Mouse (Mus musculus) myocyte (in vitro differentiated cells): ENCODE measurements around the gene Iqgap1. TPM values are rescaled to one million over a fixed set of nuclear protein-coding genes. Genes with fewer than 3 reads are reported as not detected.
A peak's percentile ranks its signal among the peaks of the same experiment; 100 is the strongest.

ENCODE experiments used
- H3K27me3 ChIP-seq: one replicate; pipeline ENCODE4 v1.6.1; 2011; ENCODE audit not compliant: control insufficient read depth, insufficient read depth, insufficient read length
- H3K36me3 ChIP-seq: one replicate; pipeline ENCODE4 v1.6.1; 2011; ENCODE audit not compliant: control insufficient read depth, insufficient read depth
- H3K4me2 ChIP-seq: one replicate; pipeline ENCODE4 v1.6.1; 2011; ENCODE audit warnings: low read depth, control low read depth
- H3K4me3 ChIP-seq: one replicate; pipeline ENCODE4 v1.5.1; 2011; ENCODE audit warnings: mild to moderate bottlenecking, control low read depth, moderate library complexity
- H3K79me2 ChIP-seq: one replicate; pipeline ENCODE4 v1.6.1; 2011; ENCODE audit not compliant: control insufficient read depth, insufficient read depth
- H3ac ChIP-seq: one replicate; pipeline ENCODE4 v1.6.1; 2011; ENCODE audit not compliant: control insufficient read depth, insufficient read length
- CEBPB ChIP-seq: IDR thresholded peaks from 2 replicates; pipeline ENCODE4 v1.6.1; 2011; ENCODE audit warnings: mild to moderate bottlenecking, moderate library complexity; ENCODE audit not compliant: poor library complexity, insufficient read depth, severe bottlenecking
- E2F4 ChIP-seq: IDR thresholded peaks from one replicate; pipeline ENCODE4 v1.6.1; 2011; ENCODE audit warnings: mild to moderate bottlenecking, control low read depth, moderate library complexity; ENCODE audit not compliant: insufficient read depth
- MAX ChIP-seq: IDR thresholded peaks from one replicate; pipeline ENCODE4 v1.6.1; 2011; ENCODE audit warnings: low read depth, mild to moderate bottlenecking, control low read depth
- MYOD1 ChIP-seq, 3 experiments: IDR thresholded peaks; one replicate each; pipeline ENCODE4 v1.6.1; 2011; ENCODE audit warnings: control low read depth in 2 of 3, low read depth in 2 of 3, mild to moderate bottlenecking in 2 of 3, moderate library complexity in 1 of 3; ENCODE audit not compliant: insufficient read length in 2 of 3, control insufficient read depth in 1 of 3
- MYOG ChIP-seq, 3 experiments: IDR thresholded peaks; one replicate each; pipeline ENCODE4 v1.6.1; 2011; ENCODE audit warnings: control low read depth in 2 of 3, low read depth in 2 of 3, mild to moderate bottlenecking in 2 of 3; ENCODE audit not compliant: insufficient read length in 2 of 3, control insufficient read depth in 1 of 3, insufficient read depth in 1 of 3
- POLR2A ChIP-seq: IDR thresholded peaks from one replicate; pipeline ENCODE4 v1.6.1; 2011; ENCODE audit warnings: low read depth, mild to moderate bottlenecking, control low read depth, moderate library complexity; ENCODE audit not compliant: insufficient read length
- POLR2AphosphoS2 ChIP-seq: IDR thresholded peaks from one replicate; pipeline ENCODE4 v1.6.1; 2011; ENCODE audit warnings: low read depth, control low read depth; ENCODE audit not compliant: insufficient read length
- REST ChIP-seq: IDR thresholded peaks from one replicate; pipeline ENCODE4 v1.6.1; 2011; ENCODE audit warnings: mild to moderate bottlenecking, control low read depth, moderate library complexity; ENCODE audit not compliant: insufficient read depth, insufficient read length
- SRF ChIP-seq: IDR thresholded peaks from one replicate; pipeline ENCODE4 v1.6.1; 2011; ENCODE audit warnings: low read depth; ENCODE audit not compliant: control insufficient read depth, insufficient read length
- TCF12 ChIP-seq: IDR thresholded peaks from one replicate; pipeline ENCODE4 v1.6.1; 2011; ENCODE audit warnings: mild to moderate bottlenecking, control low read depth; ENCODE audit not compliant: poor library complexity, insufficient read depth, severe bottlenecking
- TCF3 ChIP-seq: IDR thresholded peaks from one replicate; pipeline ENCODE4 v1.6.1; 2011; ENCODE audit warnings: low read depth, control low read depth; ENCODE audit not compliant: insufficient read length
- USF1 ChIP-seq: IDR thresholded peaks from one replicate; pipeline ENCODE4 v1.6.1; 2011; ENCODE audit warnings: low read depth, mild to moderate bottlenecking, control low read depth, moderate library complexity
- polyA plus RNA-seq: library from polyadenylated mRNA; unstranded; fragments of >200 nt; fragmentation: generic; extraction: Trizol; gene quantifications from one replicate; pipeline ENCODE4 v1.2.1, GENCODE M21; 2012; ENCODE audit warnings: missing spikeins

Gene Iqgap1
- polyA plus RNA-seq, 1 experiment: 61.7 TPM

DNA sequence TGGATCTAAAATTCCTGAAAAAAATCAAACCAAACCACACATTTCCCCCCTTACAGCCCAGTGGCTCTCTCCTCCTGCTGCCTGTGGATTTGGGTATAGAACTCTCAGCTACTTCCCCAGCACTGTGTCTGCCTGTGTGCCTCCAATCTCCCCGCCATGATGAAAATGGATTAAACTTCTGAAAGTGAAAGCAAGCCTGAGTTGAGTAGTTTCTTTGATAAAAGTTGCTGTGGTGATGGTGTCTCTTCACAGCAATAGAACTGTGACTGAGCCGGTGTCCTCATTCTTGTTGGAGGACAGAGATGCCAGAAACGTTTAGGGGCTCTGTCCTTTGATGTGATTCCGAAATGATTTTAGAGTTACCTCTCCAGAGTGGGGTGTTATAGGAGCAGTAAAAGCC lies 4.9 kb downstream of the Iqgap1 start:
- Histone ChIP-seq H3K27me3 (no peaks in the 10 kb centered on the region), H3K4me3 (no peak overlapping the region), H3K79me2 (no peaks in the 10 kb centered on the region), H3K36me3 (no peaks in the 10 kb centered on the region), H3ac (no peak overlapping the region), H3K4me2 (no peak overlapping the region)
- TF ChIP-seq REST (no peak), E2F4 (no peak), MYOG (IDR thresholded peaks at IDR 0.05; ENCODE audit: control insufficient read depth in 1 of 3, insufficient read depth in 1 of 3, insufficient read length in 2 of 3, low read depth in 2 of 3) (no peak)

DNA sequence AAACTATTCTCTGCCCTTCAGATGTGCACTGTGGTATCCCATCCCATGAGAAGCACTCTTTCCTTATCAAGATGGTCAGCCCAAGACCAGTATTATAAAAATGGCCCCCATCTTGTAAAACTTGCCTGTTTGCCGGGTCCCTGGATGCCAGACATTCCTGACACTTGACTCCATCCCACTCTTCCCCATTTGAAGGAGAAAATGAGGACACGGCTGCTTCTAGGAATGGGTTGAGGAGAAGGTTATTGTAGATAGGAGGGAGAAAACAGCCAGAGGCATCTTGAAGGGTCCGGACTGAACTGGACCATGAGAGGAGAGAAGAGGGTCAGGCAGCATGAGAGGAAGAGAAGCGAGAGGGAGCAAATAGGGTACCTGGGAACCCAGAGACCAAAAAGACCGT lies 9.1 kb downstream of the Iqgap1 start:
- Histone ChIP-seq H3K27me3 (no peaks in the 10 kb centered on the region), H3K4me3 (no peak overlapping the region), H3K79me2 (no peaks in the 10 kb centered on the region), H3ac (no peak overlapping the region), H3K36me3 (no peaks in the 10 kb centered on the region), H3K4me2 (peak overlapping the region; percentile 13)
- no peak for TF ChIP-seq CEBPB
- no peak for TF ChIP-seq POLR2AphosphoS2
- TF ChIP-seq SRF: no peak
- no peak for TF ChIP-seq POLR2A
- TF ChIP-seq TCF12: no peak
- TF ChIP-seq MYOD1 (IDR thresholded peaks at IDR 0.05; ENCODE audit: control insufficient read depth in 1 of 3, insufficient read length in 2 of 3, low read depth in 2 of 3): no peak
- no peak for TF ChIP-seq TCF3
- no peak for TF ChIP-seq REST
- no peak for TF ChIP-seq E2F4
- TF ChIP-seq USF1: no peak
- no peak for TF ChIP-seq MYOG (IDR thresholded peaks at IDR 0.05; ENCODE audit: control insufficient read depth in 1 of 3, insufficient read depth in 1 of 3, insufficient read length in 2 of 3, low read depth in 2 of 3)
- TF ChIP-seq MAX: no peak

DNA sequence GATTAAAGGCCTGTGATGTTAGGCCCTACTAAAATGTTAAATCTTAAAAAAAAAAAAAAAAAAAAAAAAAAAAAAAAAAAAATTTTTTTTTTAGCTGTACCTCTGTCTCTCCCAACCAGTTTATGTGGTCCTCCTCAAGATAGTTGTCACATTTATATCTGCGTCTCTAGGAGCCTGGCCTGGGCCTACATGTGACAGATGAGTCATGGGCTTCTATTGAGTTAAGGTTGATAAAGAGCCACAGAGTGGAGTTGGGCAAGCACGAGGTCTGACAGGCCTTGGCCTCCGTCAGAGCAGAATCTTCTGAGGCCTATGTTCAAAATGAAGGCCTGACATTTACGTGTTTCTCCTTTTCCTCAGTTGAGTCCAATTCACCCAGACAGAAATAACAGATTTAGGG lies 12.4 kb downstream of the Iqgap1 start:
- Histone ChIP-seq H3K4me3 (no peak overlapping the region), H3K79me2 (no peaks in the 10 kb centered on the region), H3K36me3 (no peaks in the 10 kb centered on the region), H3ac (no peak overlapping the region), H3K27me3 (no peaks in the 10 kb centered on the region), H3K4me2 (no peak overlapping the region)
- no peak for TF ChIP-seq E2F4
- no peak for TF ChIP-seq POLR2AphosphoS2
- no peak for TF ChIP-seq USF1
- TF ChIP-seq MYOD1 (IDR thresholded peaks at IDR 0.05; ENCODE audit: control insufficient read depth in 1 of 3, insufficient read length in 2 of 3, low read depth in 2 of 3): no peak
- no peak for TF ChIP-seq TCF3
- no peak for TF ChIP-seq POLR2A
- TF ChIP-seq CEBPB: no peak
- no peak for TF ChIP-seq MAX
- TF ChIP-seq REST: no peak
- no peak for TF ChIP-seq MYOG (IDR thresholded peaks at IDR 0.05; ENCODE audit: control insufficient read depth in 1 of 3, insufficient read depth in 1 of 3, insufficient read length in 2 of 3, low read depth in 2 of 3)
- no peak for TF ChIP-seq TCF12

DNA sequence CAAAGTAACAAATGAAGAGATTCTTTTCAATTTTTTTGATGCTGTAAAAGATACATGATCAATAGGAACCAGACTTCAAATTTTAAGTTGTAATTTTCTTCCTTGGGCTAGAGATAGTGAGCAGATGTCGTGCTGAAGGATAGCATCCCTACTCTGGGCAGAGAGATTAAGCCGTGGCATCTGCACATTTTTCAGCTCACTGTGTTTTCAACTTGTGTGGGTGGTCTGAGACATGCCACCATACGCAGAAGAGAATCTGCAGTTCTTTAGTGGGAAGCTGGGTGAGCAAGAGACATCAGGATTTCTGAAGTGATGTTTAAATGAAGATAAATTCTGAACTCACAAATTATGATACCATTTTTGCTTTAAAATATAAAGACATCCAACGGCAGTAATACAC lies 19.4 kb downstream of the Iqgap1 start:
- TF ChIP-seq MAX (no peak), TCF3 (no peak), CEBPB (no peak), POLR2AphosphoS2 (no peak), MYOD1 (IDR thresholded peaks at IDR 0.05; ENCODE audit: control insufficient read depth in 1 of 3, insufficient read length in 2 of 3, low read depth in 2 of 3) (no peak), USF1 (no peak), REST (no peak), E2F4 (no peak), SRF (no peak), MYOG (IDR thresholded peaks at IDR 0.05; ENCODE audit: control insufficient read depth in 1 of 3, insufficient read depth in 1 of 3, insufficient read length in 2 of 3, low read depth in 2 of 3) (no peak), TCF12 (no peak), POLR2A (no peak)
- H3ac ChIP-seq: no peak overlapping the region
- H3K4me3 ChIP-seq: no peak overlapping the region
- H3K79me2 ChIP-seq: peaks cover 17% of the 10 kb centered on the region
- H3K4me2 ChIP-seq: no peak overlapping the region
- H3K27me3 ChIP-seq: no peaks in the 10 kb centered on the region
- no peaks in the 10 kb centered on the region for H3K36me3 ChIP-seq

DNA sequence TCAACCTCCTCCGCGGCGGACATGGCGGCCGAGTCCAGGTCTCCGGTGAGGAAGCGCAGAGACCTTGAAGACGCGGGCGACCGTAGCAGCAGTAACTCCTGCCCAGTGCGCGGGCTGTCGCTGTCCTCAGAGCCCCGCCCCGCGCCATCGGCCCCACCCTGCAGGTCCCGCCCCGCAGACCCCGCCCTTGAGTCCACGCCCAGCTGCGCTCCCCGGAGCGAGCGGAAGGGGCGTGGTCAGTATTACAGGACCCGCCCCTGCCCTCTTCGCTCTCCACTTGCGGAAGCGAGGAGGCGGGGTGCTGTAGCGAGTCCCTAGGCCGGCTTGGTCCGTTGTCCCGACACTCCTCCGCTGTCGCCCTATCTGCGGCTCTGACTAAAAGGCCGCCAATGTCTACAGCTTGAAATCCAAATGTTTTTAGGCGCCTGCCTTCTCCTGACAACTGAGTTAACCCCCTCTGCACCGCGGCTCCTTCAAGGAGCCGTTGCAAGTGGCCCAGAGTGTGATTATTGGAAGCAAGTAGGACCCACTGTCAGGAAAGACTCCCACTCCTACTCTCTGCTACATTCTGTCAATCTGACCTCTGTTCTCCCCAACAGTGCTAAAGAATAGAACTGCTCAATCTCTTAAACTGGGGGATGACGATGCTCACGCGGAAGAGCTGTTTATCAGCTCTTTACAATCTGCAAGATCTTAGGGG lies 22.5 kb downstream of the Iqgap1 start:
- peak overlapping the region; percentile 95 for H3K4me2 ChIP-seq
- peaks cover 48% of the 10 kb centered on the region for H3K79me2 ChIP-seq
- H3K36me3 ChIP-seq: peaks cover 9% of the 10 kb centered on the region
- H3ac ChIP-seq: peak overlapping the region; percentile 62
- H3K27me3 ChIP-seq: no peaks in the 10 kb centered on the region
- peak overlapping the region; percentile 85 for H3K4me3 ChIP-seq
- TF ChIP-seq MAX (no peak), E2F4 (peak; percentile 79), POLR2AphosphoS2 (peak; percentile 96), TCF12 (no peak), MYOD1 (IDR thresholded peaks at IDR 0.05; ENCODE audit: control insufficient read depth in 1 of 3, insufficient read length in 2 of 3, low read depth in 2 of 3) (peak in 1 of 3 experiments; percentile 24), TCF3 (no peak), POLR2A (peak; percentile 97), USF1 (no peak), CEBPB (no peak), REST (peak; percentile 23), MYOG (IDR thresholded peaks at IDR 0.05; ENCODE audit: control insufficient read depth in 1 of 3, insufficient read depth in 1 of 3, insufficient read length in 2 of 3, low read depth in 2 of 3) (no peak), SRF (no peak)
